Mouse (Mus musculus) limb, embryonic 14.5 days (tissue): ENCODE results near the gene Stk10. TPM values are rescaled to one million over a fixed set of nuclear protein-coding genes. Genes with fewer than 3 reads are reported as not detected.

Source experiments
- ATAC-seq: fragments of 200-750 bp; cut with Nextera tagmentation; 2 replicates; pipeline ENCODE4 v1.8.0; 2017; ENCODE audit warnings: low read depth, moderate number of reproducible peaks, moderate TSS enrichment; ENCODE audit not compliant: low FRiP score
- DNase-seq: peaks from one replicate; pipeline ENCODE4 v3.0.0-alpha.2; 2015; ENCODE audit warnings: low spot score
- H3K27ac ChIP-seq: fragments of 300-500 bp; sonication (generic); replicated peaks from 2 replicates; pipeline ENCODE4 v1.5.1; 2014; ENCODE audit warnings: low read depth, mild to moderate bottlenecking, low read length, moderate library complexity, mixed read lengths
- H3K27me3 ChIP-seq: fragments of 300-500 bp; sonication (generic); 2 replicates; pipeline ENCODE4 v1.6.1; 2014; ENCODE audit warnings: low read length, mixed read lengths; ENCODE audit not compliant: control insufficient read depth, insufficient read depth
- H3K36me3 ChIP-seq: fragments of 300-500 bp; sonication (generic); 2 replicates; pipeline ENCODE4 v1.6.1; 2014; ENCODE audit warnings: mild to moderate bottlenecking, low read length, moderate library complexity, mixed read lengths; ENCODE audit not compliant: control insufficient read depth, insufficient read depth
- H3K4me1 ChIP-seq: fragments of 300-500 bp; sonication (generic); 2 replicates; pipeline ENCODE4 v1.6.1; 2014; ENCODE audit warnings: antibody characterized with exemption, low read length, mixed read lengths; ENCODE audit not compliant: control insufficient read depth, insufficient read depth
- H3K4me2 ChIP-seq: fragments of 300-500 bp; sonication (generic); replicated peaks from 2 replicates; pipeline ENCODE4 v1.6.1; 2014; ENCODE audit warnings: low read depth, mild to moderate bottlenecking, low read length, moderate library complexity; ENCODE audit not compliant: severe bottlenecking
- H3K4me3 ChIP-seq: fragments of 300-500 bp; sonication (generic); replicated peaks from 2 replicates; pipeline ENCODE4 v1.5.1; 2014; ENCODE audit warnings: low read length
- H3K9ac ChIP-seq: fragments of 300-500 bp; sonication (generic); 2 replicates; pipeline ENCODE4 v1.6.1; 2014; ENCODE audit warnings: mild to moderate bottlenecking, low read depth, low read length, moderate library complexity; ENCODE audit not compliant: severe bottlenecking
- H3K9me3 ChIP-seq: fragments of 300-500 bp; sonication (generic); 2 replicates; pipeline ENCODE4 v1.6.1; 2016; ENCODE audit warnings: low read length; ENCODE audit not compliant: control insufficient read depth
- POLR2A ChIP-seq: fragments of 200-500 bp; IDR thresholded peaks from 2 replicates; pipeline ENCODE4 v1.8.0; 2012; ENCODE audit warnings: inconsistent platforms, mild to moderate bottlenecking, moderate library complexity, borderline replicate concordance; ENCODE audit not compliant: insufficient read depth, insufficient read length; ENCODE audit errors: extremely low read depth
- WGBS: fragments of 180-500 bp; shearing (Covaris S2); extraction: QIAGEN DNeasy Blood & Tissue Kit; methylation state at CpG from one replicate; pipeline ENCODE4 v1.1.7; 2014; 5-methylcytosine and 5-hydroxymethylcytosine counted together
- polyA plus RNA-seq, 2 experiments: library from polyadenylated mRNA; depleted of rRNA in 1 of 2; stranded (reverse) in 1 of 2; unstranded in 1 of 2; fragments of >200 nt; fragmentation: Nextera tagmentation in 1 of 2; extraction: Ambion mirVana in 1 of 2; gene quantifications; 2 replicates each; pipeline versions ENCODE4 v1.2.1 to v1.2.3; 2012 to 2014

Gene Stk10
- polyA plus RNA-seq, 2 experiments: 1.9 to 7.1 TPM

GRCm38 (mm10) chr11:32535646-32536045 is 2.5 kb downstream of the Stk10 start:
- no peak overlapping the region for H3K4me2 ChIP-seq
- no peak overlapping the region for H3K4me3 ChIP-seq
- H3K9ac ChIP-seq: no peak overlapping the region
- ATAC-seq (no peak), DNase-seq (no peak)
- 0 out of 2 replicates have a peak, but pooled peaks cover 3% of the 10 kb centered on the region for H3K4me1 ChIP-seq
- no peak overlapping the region for H3K27ac ChIP-seq
- H3K9me3 ChIP-seq: no peaks in the 10 kb centered on the region
- H3K36me3 ChIP-seq: no peaks in the 10 kb centered on the region
- TF ChIP-seq POLR2A: no peak
- WGBS: 90% methylated on average over 4 of the region's 4 CpGs
- no peaks in the 10 kb centered on the region for H3K27me3 ChIP-seq

GRCm38 (mm10) chr11:32536954-32537353 is 3.8 kb downstream of the Stk10 start:
- no peaks in the 10 kb centered on the region for H3K36me3 ChIP-seq
- no peaks in the 10 kb centered on the region for H3K9me3 ChIP-seq
- H3K4me2 ChIP-seq: no peak overlapping the region
- no peak overlapping the region for H3K9ac ChIP-seq
- H3K4me3 ChIP-seq: no peak overlapping the region
- no peak for DNase-seq
- WGBS: 59% methylated on average over 7 of the region's 7 CpGs
- no peak for TF ChIP-seq POLR2A
- ATAC-seq: no peak
- H3K4me1 ChIP-seq: 0 out of 2 replicates have a peak, but pooled peaks cover 3% of the 10 kb centered on the region
- no peak overlapping the region for H3K27ac ChIP-seq
- H3K27me3 ChIP-seq: no peaks in the 10 kb centered on the region

DNA sequence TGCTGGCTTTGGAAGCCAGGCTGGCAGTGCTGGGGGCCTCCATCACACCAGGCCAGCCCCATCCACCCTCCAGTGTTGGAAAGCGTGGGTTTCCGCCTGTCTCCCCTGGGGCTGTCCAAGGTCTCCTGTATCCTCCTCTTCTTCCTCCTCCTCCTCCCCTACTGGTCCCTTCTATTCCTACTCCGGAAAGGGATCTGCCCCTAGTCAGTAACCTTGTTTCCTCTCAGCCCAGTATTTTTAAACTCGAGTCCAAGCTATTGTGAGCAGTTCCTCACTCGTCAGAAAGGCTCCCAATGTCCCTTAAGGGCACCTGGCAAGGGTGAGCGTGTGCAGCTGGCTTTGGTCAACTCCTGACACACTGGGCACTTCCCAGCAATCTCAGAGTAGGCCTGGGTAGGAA is 5.3 kb downstream of the Stk10 start:
- no peaks in the 10 kb centered on the region for H3K9me3 ChIP-seq
- no peaks in the 10 kb centered on the region; the same call in 1 of the 2 replicates for H3K4me1 ChIP-seq
- no peaks in the 10 kb centered on the region for H3K36me3 ChIP-seq
- H3K27ac ChIP-seq: no peak overlapping the region
- no peaks in the 10 kb centered on the region for H3K27me3 ChIP-seq
- H3K4me2 ChIP-seq: no peak overlapping the region
- DNase-seq (no peak), ATAC-seq (no peak)
- WGBS: 56% methylated on average over 6 of the region's 6 CpGs
- no peak overlapping the region for H3K4me3 ChIP-seq
- no peak overlapping the region for H3K9ac ChIP-seq
- TF ChIP-seq POLR2A: no peak

- WGBS: 75% methylated on average over 4 of the region's 4 CpGs
- H3K36me3 ChIP-seq: no peaks in the 10 kb centered on the region; the same call in 1 of the 2 replicates
- DNase-seq (no peak), ATAC-seq (no peak)
- no peak overlapping the region for H3K4me3 ChIP-seq
- no peaks in the 10 kb centered on the region for H3K9me3 ChIP-seq
- H3K27ac ChIP-seq: no peak overlapping the region
- H3K9ac ChIP-seq: no peak overlapping the region
- H3K4me1 ChIP-seq: no peaks in the 10 kb centered on the region; the same call in 1 of the 2 replicates
- no peak overlapping the region for H3K4me2 ChIP-seq
- TF ChIP-seq POLR2A: no peak
- H3K27me3 ChIP-seq: no peaks in the 10 kb centered on the region
These were observed 5.7 kb downstream of the Stk10 start for GRCm38 (mm10) chr11:32538846-32539245.

GRCm38 (mm10) chr11:32539717-32540116 is 6.6 kb downstream of the Stk10 start:
- no peaks in the 10 kb centered on the region for H3K9me3 ChIP-seq
- no peak overlapping the region for H3K4me2 ChIP-seq
- no peak overlapping the region for H3K9ac ChIP-seq
- 81% methylated on average over 7 of the region's 7 CpGs for WGBS
- no peaks in the 10 kb centered on the region; the same call in 1 of the 2 replicates for H3K4me1 ChIP-seq
- H3K27me3 ChIP-seq: no peaks in the 10 kb centered on the region
- no peaks in the 10 kb centered on the region; the same call in 1 of the 2 replicates for H3K36me3 ChIP-seq
- ATAC-seq: no peak
- DNase-seq: no peak
- H3K4me3 ChIP-seq: no peak overlapping the region
- no peak for TF ChIP-seq POLR2A
- H3K27ac ChIP-seq: no peak overlapping the region

DNA sequence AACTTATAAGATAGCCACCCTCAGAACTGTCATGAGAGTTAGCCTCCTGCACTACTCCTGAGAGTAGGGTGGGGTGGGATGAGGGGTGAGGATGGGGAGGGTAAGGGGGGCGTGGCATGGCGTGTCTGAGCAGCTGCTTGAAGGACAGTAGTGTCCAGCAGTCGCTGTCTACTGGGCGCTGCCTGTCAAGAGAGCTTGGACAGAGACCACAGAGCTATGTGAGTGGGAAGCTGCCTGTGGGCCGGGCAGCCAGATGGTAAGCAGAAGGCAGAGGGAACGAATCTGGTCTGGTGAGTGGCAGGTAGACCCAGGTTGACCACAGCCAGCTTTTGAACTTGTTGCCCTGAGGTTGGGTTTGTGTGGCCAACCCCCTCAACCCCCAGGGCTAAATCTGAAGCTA is 7.4 kb downstream of the Stk10 start:
- no peaks in the 10 kb centered on the region for H3K27me3 ChIP-seq
- 83% methylated on average over 6 of the region's 6 CpGs for WGBS

More for the DNA sequence above, 7.4 kb downstream of the Stk10 start:
- Histone ChIP-seq H3K4me3 (no peak overlapping the region), H3K36me3 (no peaks in the 10 kb centered on the region; the same call in 1 of the 2 replicates), H3K9ac (no peak overlapping the region), H3K4me2 (no peak overlapping the region), H3K4me1 (no peaks in the 10 kb centered on the region; the same call in 1 of the 2 replicates), H3K27ac (no peak overlapping the region), H3K9me3 (no peaks in the 10 kb centered on the region)
- TF ChIP-seq POLR2A: no peak
- DNase-seq: no peak
- no peak for ATAC-seq
